ENCODE assay signal across 8 mouse cellular contexts in the genomic region with DNA sequence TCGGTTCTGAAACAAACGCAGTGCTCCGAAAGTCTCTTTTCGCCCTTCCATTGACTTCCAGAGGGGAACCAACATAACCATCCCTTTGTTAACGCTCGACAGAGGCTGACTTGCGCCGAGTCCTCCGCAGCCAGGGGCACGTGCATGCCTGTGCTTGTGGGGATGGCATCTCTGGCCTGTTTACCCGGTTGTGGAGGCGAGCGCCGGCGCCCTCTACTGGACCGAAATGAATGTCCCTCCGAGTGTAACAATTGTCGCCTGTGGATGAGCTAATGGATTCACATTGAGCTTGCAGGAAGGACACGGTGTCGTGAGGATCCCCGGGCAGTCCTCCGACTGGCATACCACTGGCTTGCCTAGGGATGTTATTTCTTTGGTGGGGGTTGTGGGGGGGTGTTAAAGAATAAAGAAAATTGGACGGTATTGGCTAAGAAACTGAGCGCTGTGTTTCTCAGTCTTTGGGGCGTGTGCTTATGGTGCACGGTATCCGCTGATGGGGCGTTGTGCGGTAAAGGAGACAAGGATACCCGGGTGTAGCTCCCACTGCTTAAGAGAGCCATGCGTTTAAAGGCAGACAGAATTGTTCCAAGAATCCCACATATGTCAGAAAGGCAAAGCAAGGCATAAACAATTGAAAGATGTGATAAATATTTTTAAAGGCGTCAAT. TPM values are rescaled to one million over a fixed set of nuclear protein-coding genes. Genes with fewer than 3 reads are reported as not detected.
A peak's percentile ranks its signal among the peaks of the same experiment; 100 is the strongest.
DNase-seq lines count a peak whose midpoint lies in the region; ATAC-seq and TF ChIP-seq lines count a peak whose summit lies in the region.

No protein-coding gene starts in this region.

- peak; percentile 91 for ATAC-seq in hindbrain, embryonic 12.5 days (ENCODE audit: low FRiP score)
- ATAC-seq in lung, postnatal 0 days = peak; percentile 95

- TF ChIP-seq EP300 in lung, postnatal 0 days (IDR thresholded peaks at IDR 0.05) = no peak

- peak overlapping the region; percentile 88 for H3K27ac ChIP-seq in hindbrain, embryonic 12.5 days
- no peak overlapping the region for H3K27ac ChIP-seq in lung, postnatal 0 days (ENCODE audit: low read length)

- H3K27me3 ChIP-seq in hindbrain, embryonic 12.5 days = peaks cover 9% of the 10 kb centered on the region
- H3K27me3 ChIP-seq in lung, postnatal 0 days (replicated peaks; ENCODE audit: insufficient read depth, low read length) = peaks cover 41% of the 10 kb centered on the region

- H3K4me2 ChIP-seq in hindbrain, embryonic 12.5 days (replicated peaks) = peak overlapping the region; percentile 67
- H3K4me2 ChIP-seq in lung, postnatal 0 days (replicated peaks; ENCODE audit: low read depth, low read length) = peak overlapping the region; percentile 46

- H3K9me3 ChIP-seq in hindbrain, embryonic 12.5 days (replicated peaks) = no peaks in the 10 kb centered on the region
- H3K9me3 ChIP-seq in lung, postnatal 0 days (ENCODE audit: low read length) = no peaks in the 10 kb centered on the region

- H3K4me1 ChIP-seq in hindbrain, embryonic 12.5 days = peaks cover 23% of the 10 kb centered on the region
- no peaks in the 10 kb centered on the region for H3K4me1 ChIP-seq in lung, postnatal 0 days (ENCODE audit: insufficient read depth, low read depth, low read length)

- TF ChIP-seq CTCF in lung, postnatal 0 days (IDR thresholded peaks at IDR 0.05) = peak; percentile 96

- peak overlapping the region; percentile 43 for H3K4me3 ChIP-seq in hindbrain, embryonic 12.5 days
- H3K4me3 ChIP-seq in lung, postnatal 0 days (ENCODE audit: low read depth, low read length) = peak overlapping the region; percentile 4; the same call in 1 of the 2 replicates

- no peaks in the 10 kb centered on the region for H3K36me3 ChIP-seq in hindbrain, embryonic 12.5 days
- H3K36me3 ChIP-seq in lung, postnatal 0 days (ENCODE audit: insufficient read depth, low read length) = no peaks in the 10 kb centered on the region

- H3K9ac ChIP-seq in hindbrain, embryonic 12.5 days = peak overlapping the region; percentile 67
- no peak overlapping the region for H3K9ac ChIP-seq in lung, postnatal 0 days (replicated peaks; ENCODE audit: low read depth)

- under 1% methylated on average over 32 of the region's 32 CpGs for WGBS in hindbrain, embryonic 12.5 days
- WGBS in lung, postnatal 0 days = 2% methylated on average over 32 of the region's 32 CpGs

- DNase-seq in Muller cell, postnatal 12 days (ENCODE audit: inconsistent ontology term) = peak; percentile 89
- DNase-seq in cerebellum, adult 9-11 months = peak; percentile 93
- peak; percentile 82 to 84 for DNase-seq in frontal cortex, postnatal 10 days (ENCODE audit: low spot score in 2 of 2)
- DNase-seq in layer of hippocampus, postnatal 10 days (ENCODE audit: low spot score in 2 of 2) = peak; percentile 87 to 91
- peak; percentile 91 for DNase-seq in lung, postnatal 0 days (ENCODE audit: low spot score)
- peak; percentile 86 for DNase-seq in ovary, postnatal 36 days (ENCODE audit: low spot score)
- DNase-seq in thymus, postnatal 14 days = peak; percentile 87

RNA-seq across cellular contexts. Expression of a gene that starts 0.6 kb away (rescaled TPM):
- polyA plus RNA-seq in hindbrain, embryonic 12.5 days (2016; fragmentation: Nextera tagmentation; extraction: Ambion mirVana) = 20.7 and 22.7 TPM in 2 replicates
- total RNA-seq in layer of hippocampus, postnatal 10 days (2021) = 10 to 100 TPM; 90.1 to 98.8 TPM
- 12.6 and 12.8 TPM in 2 replicates for polyA plus RNA-seq in lung, postnatal 0 days (2015; fragmentation: Nextera tagmentation; extraction: Ambion mirVana)

RNA-seq across cellular contexts. Expression of a gene that starts 53.3 kb away (rescaled TPM):
- 13.9 TPM in 2 replicates for polyA plus RNA-seq in hindbrain, embryonic 12.5 days (2016; fragmentation: Nextera tagmentation; extraction: Ambion mirVana)
- total RNA-seq in layer of hippocampus, postnatal 10 days (2021) = 10 to 100 TPM; 13.7 to 15.7 TPM
- 5.9 and 6.2 TPM in 2 replicates for polyA plus RNA-seq in lung, postnatal 0 days (2015; fragmentation: Nextera tagmentation; extraction: Ambion mirVana)
